Mouse (Mus musculus) embryonic fibroblast, embryonic 13.5 days (primary cell): Measurements from ENCODE around the gene Tia1.

Experiments used
- CTCF ChIP-seq: IDR thresholded peaks from 2 replicates; pipeline ENCODE4 v1.5.1; 2011; ENCODE audit warnings: mild to moderate bottlenecking, control low read depth, low read length, moderate library complexity, borderline replicate concordance; ENCODE audit not compliant: insufficient read depth
- POLR2A ChIP-seq: IDR thresholded peaks from 2 replicates; pipeline ENCODE4 v1.6.1; 2011; ENCODE audit warnings: low read depth, mild to moderate bottlenecking, control low read depth, low read length, moderate library complexity

DNA sequence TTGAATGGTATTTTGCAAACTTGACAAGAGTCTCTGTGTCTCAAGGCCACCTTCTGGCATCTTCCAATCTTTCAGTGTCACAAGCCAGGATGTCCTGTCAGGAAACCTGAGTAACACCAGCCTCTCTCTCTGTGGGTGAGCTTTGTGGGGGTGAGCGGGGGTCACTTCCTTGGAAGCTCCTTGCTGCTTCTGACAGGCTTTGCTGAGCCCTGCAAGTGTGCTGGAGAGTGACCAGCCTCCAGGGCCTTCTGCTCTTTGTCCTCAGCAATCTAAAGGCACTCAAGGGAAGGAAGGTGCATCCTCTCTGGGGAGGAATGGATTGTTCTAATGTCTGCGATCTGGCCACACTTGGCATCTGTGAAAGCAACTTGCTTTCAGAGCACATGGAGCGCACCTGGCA, 75.3 kb downstream of the Tia1 start:
- TF ChIP-seq CTCF (no peak), POLR2A (no peak)
